Mouse (Mus musculus): Measurements from ENCODE around the gene Vmn2r1. TPM values are rescaled to one million over a fixed set of nuclear protein-coding genes. Genes with fewer than 3 reads are reported as not detected.

Vmn2r1 gene
- total RNA-seq (2021), result under 1 TPM; 0.27 to 0.28 TPM

DNA sequence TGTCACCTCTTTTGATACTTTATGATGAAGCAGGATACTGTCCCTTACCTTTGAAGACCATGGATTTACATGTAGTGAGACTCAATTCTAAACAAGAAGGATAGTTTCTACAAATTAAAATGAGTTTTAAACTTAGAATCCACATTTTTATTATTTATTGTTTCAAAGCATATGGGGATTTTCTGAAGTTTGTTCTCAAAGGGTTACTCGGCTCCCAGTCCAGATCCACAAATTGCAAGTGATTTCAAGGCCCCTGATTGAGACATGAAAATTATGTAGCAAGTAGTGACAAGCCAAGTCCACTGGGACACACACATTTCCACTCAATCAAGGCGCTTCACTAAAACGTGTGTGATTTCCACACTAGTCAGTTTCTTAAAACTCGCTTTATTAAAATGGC lies at the start of gene Vmn2r1:
TSS of gene Vmn2r1 (plus strand) at position 301 of the 400 bp plus-strand sequence.
- DNase-seq (ENCODE audit: low spot score in 2 of 2), result no peak
- intact Hi-C loops (cut with DNase I), result no loop called here

DNA sequence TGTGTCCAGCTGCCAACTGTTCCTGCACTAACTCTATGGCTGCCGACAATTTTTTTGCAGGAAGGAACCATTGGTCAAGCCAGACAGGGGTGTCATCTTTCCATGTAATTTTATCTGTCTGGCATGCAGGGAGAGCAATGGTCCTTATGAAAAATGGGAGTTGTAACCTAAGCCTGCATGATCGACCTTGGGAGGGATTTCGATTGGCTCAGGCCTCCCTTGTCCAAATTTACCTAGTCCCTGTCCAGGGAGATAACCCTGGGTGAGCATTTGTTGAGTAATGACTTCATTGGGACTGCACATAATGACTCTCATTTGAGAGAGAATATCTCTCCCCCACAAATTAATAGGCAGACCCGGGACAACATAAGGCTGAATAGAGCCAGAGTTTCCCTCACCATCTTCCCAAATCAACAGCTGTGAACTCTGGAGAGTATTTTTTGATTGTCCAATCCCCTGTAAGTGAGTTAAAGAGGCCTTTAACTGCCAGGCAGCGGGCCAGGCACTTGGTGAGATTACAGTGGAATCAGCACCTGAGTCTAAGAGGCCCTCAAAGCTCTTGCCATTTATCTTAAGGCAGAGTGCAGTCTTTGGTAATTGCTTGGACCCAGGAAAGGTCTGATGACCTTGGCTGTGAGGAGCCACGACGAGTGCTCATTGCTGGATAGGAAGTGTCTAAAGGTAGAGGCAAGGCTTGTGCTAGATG lies 43.1 kb upstream of the Vmn2r1 start:
- intact Hi-C loops (cut with DNase I), result loop anchor here (2.0 kb wide), 2 partner anchors 269 to 753 kb away; no protein-coding TSS in a partner anchor
- no peak for DNase-seq (ENCODE audit: low spot score in 2 of 2)

DNA sequence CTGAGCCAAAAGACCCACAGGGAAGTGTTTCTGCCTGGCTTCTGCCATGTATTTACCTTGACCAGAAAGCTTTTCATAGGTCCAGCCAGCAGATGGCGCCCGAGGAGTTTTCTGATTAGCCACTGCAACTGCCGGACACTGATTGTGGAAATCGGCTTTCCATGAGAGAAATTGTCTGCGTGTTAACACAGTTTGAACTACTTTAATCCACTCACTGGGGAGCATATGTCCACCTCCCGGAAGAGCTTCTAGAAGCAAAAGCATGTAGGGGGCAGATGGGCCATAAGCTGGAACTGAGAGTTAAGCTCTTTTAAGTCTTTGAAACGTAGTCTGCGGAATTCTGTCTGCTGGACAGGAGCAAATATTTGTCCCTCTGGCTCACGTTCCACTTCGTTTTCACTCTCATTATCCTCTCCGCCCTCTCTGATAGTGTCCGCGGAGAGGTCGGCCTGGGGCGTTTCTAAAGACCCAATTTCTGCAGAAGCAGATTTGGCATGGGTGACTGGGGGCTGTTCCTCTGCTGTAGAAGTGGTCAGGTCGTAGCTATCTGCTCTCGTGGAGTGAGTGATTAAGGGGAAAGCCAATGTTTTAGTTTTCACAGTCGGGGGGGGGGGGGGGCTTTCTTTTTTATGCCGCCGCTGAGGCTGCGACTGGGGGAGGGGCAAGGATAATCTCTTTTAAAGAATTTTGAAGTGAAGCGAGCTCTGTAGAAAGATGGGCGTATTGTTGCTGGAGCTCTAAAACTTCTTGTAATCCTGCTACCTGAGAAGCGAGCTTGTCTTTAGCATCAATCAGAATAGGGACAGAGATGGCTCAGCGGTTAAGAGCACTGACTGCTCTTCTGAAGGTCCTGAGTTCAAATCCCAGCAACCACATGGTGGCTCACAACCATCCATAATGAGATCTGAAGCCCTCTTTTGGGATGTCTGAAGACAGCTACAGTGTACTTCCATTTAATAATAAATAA lies 41.2 kb upstream of the Vmn2r1 start:
- intact Hi-C loops (cut with DNase I), result loop anchor here (2.0 kb wide), 2 partner anchors 267 to 751 kb away; no protein-coding TSS in a partner anchor
- DNase-seq (ENCODE audit: low spot score in 2 of 2), result peak; percentile 88 to 92

DNA sequence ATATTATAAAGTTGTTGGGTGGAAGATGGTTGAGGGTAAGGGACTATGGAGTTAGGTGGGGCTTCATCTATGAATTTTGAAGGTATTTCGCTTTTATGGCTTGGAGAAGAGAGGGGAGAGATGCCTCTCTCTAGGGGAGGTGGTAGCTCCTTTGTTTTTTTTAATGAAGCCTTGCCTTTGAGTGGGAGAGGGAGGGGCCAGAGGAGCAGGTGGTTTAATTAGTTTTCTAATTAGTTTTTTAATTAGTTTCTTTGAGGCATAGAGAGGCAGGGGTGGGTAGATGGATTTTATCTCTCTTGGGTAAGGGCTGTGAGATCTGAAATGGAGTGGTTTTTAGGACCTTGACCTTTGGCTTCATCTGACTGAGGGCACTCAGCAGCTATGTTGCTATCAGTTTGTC lies 31.4 kb downstream of the Vmn2r1 start:
- intact Hi-C loops (cut with DNase I), result no loop called here
- no peak for DNase-seq (ENCODE audit: low spot score in 2 of 2)

DNA sequence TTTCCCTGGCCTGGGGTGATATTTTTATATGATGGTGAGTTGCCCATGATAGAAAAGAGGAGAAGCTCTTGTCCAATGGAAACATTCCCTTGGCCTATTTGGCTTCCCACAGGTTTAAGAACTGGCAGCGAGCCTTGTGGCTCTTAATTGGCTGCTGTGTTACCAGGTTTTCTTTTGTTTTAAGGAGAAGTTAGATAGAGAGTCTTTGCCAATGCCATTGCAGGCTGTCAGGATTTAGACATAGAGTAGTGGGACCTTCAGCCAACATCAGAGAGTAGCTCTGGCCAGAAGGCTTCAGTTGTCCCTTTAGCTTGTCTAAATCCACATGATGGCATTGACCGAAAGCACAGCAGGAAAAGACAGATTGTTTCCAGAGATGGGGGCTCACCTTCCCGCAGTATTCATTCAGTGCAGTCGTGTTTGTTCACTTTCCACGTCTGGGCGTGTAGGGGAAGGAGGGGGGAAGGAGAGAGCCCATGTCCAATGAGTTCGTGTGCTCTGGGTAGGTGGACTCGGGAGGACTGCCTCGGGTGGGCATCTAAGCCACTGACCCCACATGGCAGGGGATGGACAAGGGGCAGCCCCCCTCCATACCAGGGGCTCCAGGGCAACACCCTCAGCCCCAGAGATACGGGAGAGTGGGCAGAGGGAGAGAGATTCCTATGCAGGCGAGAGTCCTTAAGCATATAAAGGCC lies 32.2 kb downstream of the Vmn2r1 start:
- peak in 1 of 2 experiments; percentile 45 for DNase-seq (ENCODE audit: low spot score in 2 of 2)
- intact Hi-C loops (cut with DNase I), result no loop called here

DNA sequence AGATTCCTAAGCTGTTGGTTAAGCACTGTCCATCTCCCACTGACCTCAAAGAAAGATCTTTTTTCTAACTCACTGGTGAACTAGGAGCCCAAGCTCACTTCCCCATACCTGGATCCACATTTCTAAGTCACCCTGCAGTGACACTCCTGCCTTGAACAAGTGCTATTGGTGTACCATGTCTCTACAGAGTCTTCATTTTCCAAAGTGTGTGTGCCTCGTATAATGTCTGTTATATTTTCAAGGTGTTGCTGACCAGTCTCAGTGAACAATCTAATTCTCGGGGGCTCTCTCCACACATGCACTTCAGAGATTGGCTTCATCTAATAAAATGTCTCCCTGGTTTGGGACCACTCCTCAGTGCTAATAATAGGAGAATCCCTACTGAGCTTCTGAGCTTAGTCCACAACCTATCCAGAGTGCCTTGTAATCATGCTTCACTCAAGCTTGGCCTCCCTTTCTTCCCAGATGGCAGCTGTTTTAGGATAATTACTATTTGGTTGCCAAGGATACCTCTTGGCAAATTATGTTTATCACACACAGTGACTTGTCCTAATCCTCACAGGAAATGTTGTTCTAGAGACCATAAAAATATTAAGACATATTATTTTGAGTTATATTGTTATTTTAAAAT lies 60.6 kb downstream of the Vmn2r1 start, which contains the start of gene Vmn2r2:
TSS of gene Vmn2r2 (minus strand) at position 51 of the 631 bp plus-strand sequence.
- intact Hi-C loops (cut with DNase I), result no loop called here
- DNase-seq (ENCODE audit: low spot score in 2 of 2), result no peak

Other genes with a start within 250 kb of the Vmn2r1 start
- 1 to 10 TPM; 7.1 to 7.9 TPM for gene Plch1, start 182.1 kb upstream of the Vmn2r1 start, total RNA-seq (2021)
- gene E130311K13Rik, start 152.1 kb upstream of the Vmn2r1 start, total RNA-seq (2021), result 10 to 100 TPM; 11.8 to 12.5 TPM
- gene Slc33a1, start 116.8 kb upstream of the Vmn2r1 start, total RNA-seq (2021), result 10 to 100 TPM; 28.1 to 31.8 TPM
- 10 to 100 TPM; 44.1 to 44.9 TPM for gene Gmps, start 105.4 kb upstream of the Vmn2r1 start, total RNA-seq (2021)
- gene Vmn2r2, start 60.4 kb downstream of the Vmn2r1 start, total RNA-seq (2021), result not detected
- gene Vmn2r3, start 208.2 kb downstream of the Vmn2r1 start, total RNA-seq (2021), result not detected

Data from left cerebral cortex, postnatal 25 days (tissue).